Mouse (Mus musculus) limb, embryonic 13.5 days (tissue): ENCODE measurements around the gene Sfxn1. TPM values are rescaled to one million over a fixed set of nuclear protein-coding genes. Genes with fewer than 3 reads are reported as not detected.

Experiments used
- ATAC-seq: fragments of 200-750 bp; cut with Nextera tagmentation; 2 replicates; pipeline ENCODE4 v1.8.0; 2017; ENCODE audit warnings: low read depth, moderate number of reproducible peaks, moderate TSS enrichment; ENCODE audit not compliant: low FRiP score
- H3K27ac ChIP-seq: fragments of 300-500 bp; sonication (generic); 2 replicates; pipeline ENCODE4 v1.5.1; 2015; ENCODE audit warnings: inconsistent platforms, mild to moderate bottlenecking, moderate library complexity
- H3K27me3 ChIP-seq: fragments of 300-500 bp; sonication (generic); 2 replicates; pipeline ENCODE4 v1.6.1; 2015; ENCODE audit warnings: mild to moderate bottlenecking, inconsistent platforms
- H3K36me3 ChIP-seq: fragments of 300-500 bp; sonication (generic); 2 replicates; pipeline ENCODE4 v1.6.1; 2015; ENCODE audit warnings: inconsistent platforms, mild to moderate bottlenecking, moderate library complexity
- H3K4me1 ChIP-seq: fragments of 300-500 bp; sonication (generic); 2 replicates; pipeline ENCODE4 v1.6.1; 2015; ENCODE audit warnings: inconsistent platforms
- H3K4me2 ChIP-seq: fragments of 300-500 bp; sonication (generic); replicated peaks from 2 replicates; pipeline ENCODE4 v1.6.1; 2015; ENCODE audit warnings: inconsistent platforms, mild to moderate bottlenecking, moderate library complexity
- H3K4me3 ChIP-seq: fragments of 300-500 bp; sonication (generic); 2 replicates; pipeline ENCODE4 v1.5.1; 2015; ENCODE audit warnings: moderate library complexity, mild to moderate bottlenecking, inconsistent platforms
- H3K9ac ChIP-seq: fragments of 300-500 bp; sonication (generic); 2 replicates; pipeline ENCODE4 v1.6.1; 2015; ENCODE audit warnings: mild to moderate bottlenecking, inconsistent platforms
- H3K9me3 ChIP-seq: fragments of 300-500 bp; sonication (generic); 2 replicates; pipeline ENCODE4 v1.6.1; 2016; ENCODE audit warnings: inconsistent platforms
- WGBS: fragments of 180-500 bp; shearing (Covaris S2); methylation state at CpG from one replicate; pipeline ENCODE4 v1.1.7; 2015; 5-methylcytosine and 5-hydroxymethylcytosine counted together
- polyA plus RNA-seq: library from polyadenylated mRNA; unstranded; fragments of >200 nt; fragmentation: Nextera tagmentation; extraction: Ambion mirVana; gene quantifications from 2 replicates; pipeline ENCODE4 v1.2.1, GENCODE M21; 2015

Sfxn1 gene
- polyA plus RNA-seq, 1 experiment from 2014 or later = 53.7 TPM

DNA sequence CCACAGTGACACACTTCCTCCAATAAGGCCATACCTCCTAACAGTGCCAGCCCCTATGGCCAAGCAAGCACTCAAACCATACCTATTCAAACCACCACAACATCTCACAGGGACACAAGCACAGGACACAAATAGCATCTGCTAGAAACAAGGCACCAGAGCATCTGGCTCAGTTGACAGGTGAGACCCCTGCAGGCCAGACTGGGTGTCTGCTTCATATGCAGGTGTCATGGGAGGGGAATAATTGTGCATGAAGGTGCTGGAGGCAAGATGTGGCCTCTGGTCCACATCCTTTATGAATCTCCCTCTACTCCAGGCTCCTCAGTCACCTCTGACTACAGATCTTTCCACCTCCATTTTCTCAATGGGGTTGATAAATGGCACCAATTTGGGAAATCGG is 80.8 kb downstream of the Sfxn1 start:
- WGBS = 83% methylated on average over 1 of the region's 1 CpGs
- Histone ChIP-seq H3K4me1 (no peaks in the 10 kb centered on the region), H3K9ac (no peak overlapping the region), H3K27ac (no peak overlapping the region), H3K27me3 (peaks cover 11% of the 10 kb centered on the region), H3K36me3 (no peaks in the 10 kb centered on the region), H3K4me2 (no peak overlapping the region), H3K9me3 (no peaks in the 10 kb centered on the region; the same call in 1 of the 2 replicates), H3K4me3 (no peak overlapping the region)
- ATAC-seq = no peak

DNA sequence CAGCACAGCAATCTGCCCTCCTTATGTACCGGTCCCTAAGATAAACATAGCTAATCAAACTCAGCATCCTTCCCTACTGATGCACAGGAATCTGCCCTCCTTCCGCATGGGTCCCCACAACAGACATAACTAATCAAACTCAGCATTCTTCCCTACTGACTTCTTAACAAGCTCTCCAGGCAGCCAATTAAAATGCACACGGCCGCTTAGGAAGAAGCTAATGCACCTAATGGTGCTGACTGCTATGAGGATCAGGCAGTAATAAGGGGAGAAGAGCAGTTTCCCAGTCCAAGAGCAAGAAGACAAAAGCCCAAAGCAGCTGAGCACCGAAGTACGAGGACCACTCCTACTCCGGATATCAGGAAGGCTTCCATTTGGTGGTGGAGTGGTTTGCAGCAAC is 81.2 kb downstream of the Sfxn1 start:
- Histone ChIP-seq H3K36me3 (no peaks in the 10 kb centered on the region), H3K4me3 (no peak overlapping the region), H3K27ac (no peak overlapping the region), H3K9me3 (no peaks in the 10 kb centered on the region; the same call in 1 of the 2 replicates), H3K4me1 (no peaks in the 10 kb centered on the region), H3K27me3 (peaks cover 14% of the 10 kb centered on the region), H3K9ac (no peak overlapping the region), H3K4me2 (no peak overlapping the region)
- no peak for ATAC-seq
- WGBS = 48% methylated on average over 7 of the region's 7 CpGs

- Histone ChIP-seq H3K4me2 (no peak overlapping the region), H3K27me3 (peaks cover 22% of the 10 kb centered on the region), H3K9ac (no peak overlapping the region), H3K4me1 (no peaks in the 10 kb centered on the region), H3K27ac (no peak overlapping the region), H3K4me3 (no peak overlapping the region), H3K9me3 (no peaks in the 10 kb centered on the region; the same call in 1 of the 2 replicates), H3K36me3 (no peaks in the 10 kb centered on the region)
- no peak for ATAC-seq
- 18% methylated on average over 9 of the region's 9 CpGs for WGBS
Measured at GRCm38 (mm10) chr13:54153672-54154218, 82.1 kb downstream of the Sfxn1 start.

- WGBS = 82% methylated on average over 2 of the region's 2 CpGs
- no peaks in the 10 kb centered on the region; the same call in 1 of the 2 replicates for H3K9me3 ChIP-seq
- no peak for ATAC-seq
- no peaks in the 10 kb centered on the region for H3K4me1 ChIP-seq
- H3K4me2 ChIP-seq = no peak overlapping the region
- peaks cover 27% of the 10 kb centered on the region for H3K27me3 ChIP-seq
- no peak overlapping the region for H3K4me3 ChIP-seq
- H3K36me3 ChIP-seq = no peaks in the 10 kb centered on the region
- H3K9ac ChIP-seq = no peak overlapping the region
- no peak overlapping the region for H3K27ac ChIP-seq
Measured at GRCm38 (mm10) chr13:54155822-54156221, 84.2 kb downstream of the Sfxn1 start.

Other genes starting within 250 kb of the Sfxn1 start
- gene Drd1, start 16.2 kb upstream of the Sfxn1 start, polyA plus RNA-seq = 0.37 TPM in 1 of 2 replicates, not detected in the other
- gene Hrh2, start 120.3 kb downstream of the Sfxn1 start, polyA plus RNA-seq = 0.11 TPM in 1 of 2 replicates, not detected in the other